Mouse (Mus musculus): ENCODE data around the gene Mto1. TPM values are rescaled to one million over a fixed set of nuclear protein-coding genes. Genes with fewer than 3 reads are reported as not detected.

The Mto1 gene
- polyA plus RNA-seq, 1 experiment = 31.6 TPM

- Histone ChIP-seq H3K27me3 (ENCODE audit: control insufficient read depth, insufficient read depth, low read length) (no peaks in the 10 kb centered on the region), H3K4me3 (replicated peaks; ENCODE audit: insufficient read depth, low read depth, low read length) (no peak overlapping the region), H3K4me1 (ENCODE audit: control insufficient read depth, insufficient read depth, low read length) (no peaks in the 10 kb centered on the region), H3K27ac (ENCODE audit: insufficient read depth, low read length) (no peak overlapping the region)
- DNase-seq = no peak
- TF ChIP-seq POLR2A (IDR thresholded peaks at IDR 0.05; ENCODE audit: borderline replicate concordance, insufficient read depth, low read length) = no peak
- TF ChIP-seq CTCF (IDR thresholded peaks at IDR 0.05; ENCODE audit: borderline replicate concordance, insufficient read depth, low read depth, low read length) = no peak
- WGBS = 92% methylated on average over 8 of the region's 8 CpGs
These were observed 9.0 kb downstream of the Mto1 start for GRCm38 (mm10) chr9:78457026-78457425.

DNA sequence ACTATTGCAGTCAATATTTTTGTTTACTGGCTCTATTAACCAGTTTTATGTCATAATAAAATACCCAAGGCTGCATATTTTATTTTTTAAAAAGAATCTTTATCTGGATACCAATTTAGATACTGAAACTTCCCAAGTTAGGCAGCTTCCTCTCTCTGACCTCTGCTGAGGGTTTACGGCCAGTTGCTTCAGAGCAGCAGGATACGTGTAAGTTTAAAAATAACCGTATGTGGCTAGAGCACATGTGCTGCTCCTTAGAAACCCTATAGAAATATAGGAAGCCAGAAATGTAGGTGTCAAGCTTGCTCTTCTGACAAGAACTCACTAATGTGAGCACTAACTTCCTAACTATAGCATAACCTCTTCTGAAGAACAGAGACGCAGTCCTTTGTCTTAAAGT is 15.3 kb downstream of the Mto1 start:
- WGBS = 88% methylated on average over 4 of the region's 4 CpGs
- Histone ChIP-seq H3K27ac (ENCODE audit: insufficient read depth, low read length) (no peak overlapping the region), H3K4me3 (replicated peaks; ENCODE audit: insufficient read depth, low read depth, low read length) (no peak overlapping the region), H3K27me3 (ENCODE audit: control insufficient read depth, insufficient read depth, low read length) (no peaks in the 10 kb centered on the region), H3K4me1 (ENCODE audit: control insufficient read depth, insufficient read depth, low read length) (no peaks in the 10 kb centered on the region)
- TF ChIP-seq CTCF (IDR thresholded peaks at IDR 0.05; ENCODE audit: borderline replicate concordance, insufficient read depth, low read depth, low read length) (no peak), POLR2A (IDR thresholded peaks at IDR 0.05; ENCODE audit: borderline replicate concordance, insufficient read depth, low read length) (no peak)
- DNase-seq = no peak

- Histone ChIP-seq H3K4me1 (ENCODE audit: control insufficient read depth, insufficient read depth, low read length) (no peaks in the 10 kb centered on the region), H3K27ac (ENCODE audit: insufficient read depth, low read length) (no peak overlapping the region), H3K27me3 (ENCODE audit: control insufficient read depth, insufficient read depth, low read length) (no peaks in the 10 kb centered on the region), H3K4me3 (replicated peaks; ENCODE audit: insufficient read depth, low read depth, low read length) (no peak overlapping the region)
- 77% methylated on average over 3 of the region's 3 CpGs for WGBS
- DNase-seq = no peak
- TF ChIP-seq CTCF (IDR thresholded peaks at IDR 0.05; ENCODE audit: borderline replicate concordance, insufficient read depth, low read depth, low read length) (no peak), POLR2A (IDR thresholded peaks at IDR 0.05; ENCODE audit: borderline replicate concordance, insufficient read depth, low read length) (no peak)
These were observed 17.7 kb downstream of the Mto1 start for GRCm38 (mm10) chr9:78465725-78466124.

- H3K27ac ChIP-seq (ENCODE audit: insufficient read depth, low read length) = no peak overlapping the region
- TF ChIP-seq POLR2A (IDR thresholded peaks at IDR 0.05; ENCODE audit: borderline replicate concordance, insufficient read depth, low read length) = no peak
- TF ChIP-seq CTCF (IDR thresholded peaks at IDR 0.05; ENCODE audit: borderline replicate concordance, insufficient read depth, low read depth, low read length) = no peak
- DNase-seq = no peak
- no peaks in the 10 kb centered on the region for H3K27me3 ChIP-seq (ENCODE audit: control insufficient read depth, insufficient read depth, low read length)
- no peak overlapping the region for H3K4me3 ChIP-seq (replicated peaks; ENCODE audit: insufficient read depth, low read depth, low read length)
- H3K4me1 ChIP-seq (ENCODE audit: control insufficient read depth, insufficient read depth, low read length) = no peaks in the 10 kb centered on the region
- 22% methylated on average over 8 of the region's 8 CpGs for WGBS
These were observed 25.6 kb downstream of the Mto1 start for GRCm38 (mm10) chr9:78473588-78473987.

- 70% methylated on average over 2 of the region's 2 CpGs for WGBS
These were observed 26.3 kb downstream of the Mto1 start for GRCm38 (mm10) chr9:78474270-78474669.

DNA sequence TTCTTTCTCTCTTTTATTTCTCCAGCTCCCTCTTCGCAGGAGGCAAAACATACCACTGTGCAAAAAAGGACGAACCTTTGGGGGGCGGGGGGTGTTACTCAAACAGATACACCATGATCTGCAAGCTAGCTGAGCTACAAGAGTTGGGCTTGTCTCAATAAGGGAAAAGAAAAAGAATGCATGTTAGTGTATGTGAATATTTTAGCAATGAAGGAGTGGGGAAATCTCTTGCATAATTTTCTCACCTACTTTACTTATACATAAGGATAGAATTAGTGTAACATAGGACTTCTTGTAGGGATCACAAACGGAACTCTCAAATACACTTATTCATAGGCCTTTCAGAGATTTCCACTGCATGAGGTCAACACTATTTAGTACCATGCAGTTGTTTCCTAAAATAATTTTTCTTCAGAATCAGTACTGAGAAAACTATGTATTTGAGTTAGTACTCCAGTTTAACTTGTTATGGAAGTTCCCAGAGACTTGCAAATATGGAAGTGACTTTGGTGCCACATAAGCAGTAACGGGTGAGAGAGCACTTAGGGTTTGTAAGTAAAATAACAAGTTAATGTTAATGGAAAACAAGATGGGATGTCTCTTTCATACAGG is 26.9 kb downstream of the Mto1 start:
- H3K4me3 ChIP-seq (replicated peaks; ENCODE audit: insufficient read depth, low read depth, low read length) = no peak overlapping the region
- no peaks in the 10 kb centered on the region; the same call in 1 of the 2 replicates for H3K4me1 ChIP-seq (ENCODE audit: control insufficient read depth, insufficient read depth, low read length)
- DNase-seq = no peak
- H3K27ac ChIP-seq (ENCODE audit: insufficient read depth, low read length) = no peak overlapping the region
- H3K27me3 ChIP-seq (ENCODE audit: control insufficient read depth, insufficient read depth, low read length) = no peaks in the 10 kb centered on the region
- TF ChIP-seq CTCF (IDR thresholded peaks at IDR 0.05; ENCODE audit: borderline replicate concordance, insufficient read depth, low read depth, low read length) = no peak
- no peak for TF ChIP-seq POLR2A (IDR thresholded peaks at IDR 0.05; ENCODE audit: borderline replicate concordance, insufficient read depth, low read length)
- WGBS = 80% methylated on average over 5 of the region's 5 CpGs

More at GRCm38 (mm10) chr9:78474270-78474669, 26.3 kb downstream of the Mto1 start:
- no peak for TF ChIP-seq POLR2A (IDR thresholded peaks at IDR 0.05; ENCODE audit: borderline replicate concordance, insufficient read depth, low read length)
- no peak for TF ChIP-seq CTCF (IDR thresholded peaks at IDR 0.05; ENCODE audit: borderline replicate concordance, insufficient read depth, low read depth, low read length)
- no peak overlapping the region for H3K27ac ChIP-seq (ENCODE audit: insufficient read depth, low read length)
- no peaks in the 10 kb centered on the region for H3K27me3 ChIP-seq (ENCODE audit: control insufficient read depth, insufficient read depth, low read length)
- no peak for DNase-seq
- H3K4me3 ChIP-seq (replicated peaks; ENCODE audit: insufficient read depth, low read depth, low read length) = no peak overlapping the region
- H3K4me1 ChIP-seq (ENCODE audit: control insufficient read depth, insufficient read depth, low read length) = no peaks in the 10 kb centered on the region; the same call in 1 of the 2 replicates

- DNase-seq = no peak
- TF ChIP-seq POLR2A (IDR thresholded peaks at IDR 0.05; ENCODE audit: borderline replicate concordance, insufficient read depth, low read length) (no peak), CTCF (IDR thresholded peaks at IDR 0.05; ENCODE audit: borderline replicate concordance, insufficient read depth, low read depth, low read length) (no peak)
- Histone ChIP-seq H3K4me3 (replicated peaks; ENCODE audit: insufficient read depth, low read depth, low read length) (no peak overlapping the region), H3K27ac (ENCODE audit: insufficient read depth, low read length) (no peak overlapping the region), H3K27me3 (ENCODE audit: control insufficient read depth, insufficient read depth, low read length) (no peaks in the 10 kb centered on the region), H3K4me1 (ENCODE audit: control insufficient read depth, insufficient read depth, low read length) (no peaks in the 10 kb centered on the region; the same call in 1 of the 2 replicates)
- 87% methylated on average over 2 of the region's 2 CpGs for WGBS
These were observed 27.4 kb downstream of the Mto1 start for GRCm38 (mm10) chr9:78475383-78475780.

GRCm38 (mm10) chr9:78475873-78476272 is 27.9 kb downstream of the Mto1 start:
- H3K4me3 ChIP-seq (replicated peaks; ENCODE audit: insufficient read depth, low read depth, low read length) = no peak overlapping the region
- DNase-seq = no peak
- H3K27ac ChIP-seq (ENCODE audit: insufficient read depth, low read length) = no peak overlapping the region
- TF ChIP-seq CTCF (IDR thresholded peaks at IDR 0.05; ENCODE audit: borderline replicate concordance, insufficient read depth, low read depth, low read length) (no peak), POLR2A (IDR thresholded peaks at IDR 0.05; ENCODE audit: borderline replicate concordance, insufficient read depth, low read length) (no peak)
- 76% methylated on average over 4 of the region's 4 CpGs for WGBS
- H3K27me3 ChIP-seq (ENCODE audit: control insufficient read depth, insufficient read depth, low read length) = no peaks in the 10 kb centered on the region
- H3K4me1 ChIP-seq (ENCODE audit: control insufficient read depth, insufficient read depth, low read length) = no peaks in the 10 kb centered on the region; the same call in 1 of the 2 replicates

All from cerebellum, adult 2 months (tissue).